Mouse (Mus musculus): Measurements from ENCODE around the gene Otud7b. TPM values are rescaled to one million over a fixed set of nuclear protein-coding genes. Genes with fewer than 3 reads are reported as not detected.

The Otud7b gene
- polyA plus RNA-seq, 1 experiment from 2014 or later = 20.7 TPM

DNA sequence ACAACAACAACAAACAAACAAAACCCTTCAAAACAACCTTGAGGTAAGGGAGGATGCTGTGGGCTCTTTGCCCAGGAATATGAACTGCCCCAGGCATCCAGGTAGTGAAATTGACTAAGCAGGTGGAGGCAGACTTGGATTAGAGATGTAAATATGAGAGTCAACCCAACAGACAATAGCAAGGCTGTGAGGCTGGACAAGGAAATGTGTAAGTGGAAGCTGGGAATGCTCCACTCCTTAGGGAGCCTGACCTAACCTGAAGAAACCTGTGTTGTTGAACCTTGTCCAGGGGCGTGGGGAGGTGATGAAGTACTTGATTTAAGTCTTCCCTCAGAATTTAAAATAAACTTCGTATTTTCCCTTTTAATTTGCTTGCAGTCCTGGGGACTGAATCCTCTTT lies 74.6 kb downstream of the Otud7b start:
- Histone ChIP-seq H3K4me2 (ENCODE audit: low read length) (no peak overlapping the region), H3K9ac (ENCODE audit: low read depth, low read length) (no peak overlapping the region), H3K9me3 (replicated peaks; ENCODE audit: low read length) (no peaks in the 10 kb centered on the region), H3K27me3 (ENCODE audit: insufficient read depth, low read length) (no peaks in the 10 kb centered on the region), H3K36me3 (ENCODE audit: insufficient read depth, low read length) (peaks cover 34% of the 10 kb centered on the region), H3K4me3 (replicated peaks; ENCODE audit: low read depth, low read length) (no peak overlapping the region), H3K4me1 (replicated peaks; ENCODE audit: insufficient read depth, low read length) (peaks cover 20% of the 10 kb centered on the region; the same call in 1 of the 2 replicates), H3K27ac (no peak overlapping the region)
- TF ChIP-seq CTCF (IDR thresholded peaks at IDR 0.05; ENCODE audit: low read depth) = no peak
- WGBS = 86% methylated on average over 2 of the region's 2 CpGs
- no peak for DNase-seq (ENCODE audit: low spot score)
- ATAC-seq (replicated peaks; ENCODE audit: low FRiP score, low read depth) = no peak

DNA sequence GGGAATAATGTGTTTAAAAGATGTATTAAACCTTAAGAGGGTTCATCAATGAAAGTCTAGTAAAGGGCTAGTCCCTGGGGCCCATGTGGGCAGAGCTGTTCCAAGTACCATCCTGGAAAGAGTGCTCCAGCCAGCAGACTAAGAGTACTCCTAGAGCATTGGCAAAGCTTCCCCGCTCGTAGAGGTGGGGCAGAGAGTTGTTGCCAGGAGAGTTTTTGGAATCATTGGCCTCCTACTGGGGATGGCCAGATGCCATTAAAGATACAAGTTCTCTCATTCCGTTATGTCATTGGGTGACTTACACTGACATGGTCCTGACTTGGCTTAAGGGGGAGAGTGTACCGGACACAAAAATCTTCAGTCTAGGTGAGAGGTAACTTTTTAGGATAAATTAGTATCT lies 75.2 kb downstream of the Otud7b start:
- no peak for DNase-seq (ENCODE audit: low spot score)
- Histone ChIP-seq H3K4me3 (replicated peaks; ENCODE audit: low read depth, low read length) (no peak overlapping the region), H3K9me3 (replicated peaks; ENCODE audit: low read length) (no peaks in the 10 kb centered on the region), H3K9ac (ENCODE audit: low read depth, low read length) (no peak overlapping the region), H3K4me2 (ENCODE audit: low read length) (no peak overlapping the region), H3K4me1 (replicated peaks; ENCODE audit: insufficient read depth, low read length) (peaks cover 15% of the 10 kb centered on the region; the same call in 1 of the 2 replicates), H3K27ac (no peak overlapping the region), H3K36me3 (ENCODE audit: insufficient read depth, low read length) (peaks cover 31% of the 10 kb centered on the region), H3K27me3 (ENCODE audit: insufficient read depth, low read length) (no peaks in the 10 kb centered on the region)
- WGBS = 59% methylated on average over 4 of the region's 4 CpGs
- ATAC-seq (replicated peaks; ENCODE audit: low FRiP score, low read depth) = no peak
- no peak for TF ChIP-seq CTCF (IDR thresholded peaks at IDR 0.05; ENCODE audit: low read depth)

DNA sequence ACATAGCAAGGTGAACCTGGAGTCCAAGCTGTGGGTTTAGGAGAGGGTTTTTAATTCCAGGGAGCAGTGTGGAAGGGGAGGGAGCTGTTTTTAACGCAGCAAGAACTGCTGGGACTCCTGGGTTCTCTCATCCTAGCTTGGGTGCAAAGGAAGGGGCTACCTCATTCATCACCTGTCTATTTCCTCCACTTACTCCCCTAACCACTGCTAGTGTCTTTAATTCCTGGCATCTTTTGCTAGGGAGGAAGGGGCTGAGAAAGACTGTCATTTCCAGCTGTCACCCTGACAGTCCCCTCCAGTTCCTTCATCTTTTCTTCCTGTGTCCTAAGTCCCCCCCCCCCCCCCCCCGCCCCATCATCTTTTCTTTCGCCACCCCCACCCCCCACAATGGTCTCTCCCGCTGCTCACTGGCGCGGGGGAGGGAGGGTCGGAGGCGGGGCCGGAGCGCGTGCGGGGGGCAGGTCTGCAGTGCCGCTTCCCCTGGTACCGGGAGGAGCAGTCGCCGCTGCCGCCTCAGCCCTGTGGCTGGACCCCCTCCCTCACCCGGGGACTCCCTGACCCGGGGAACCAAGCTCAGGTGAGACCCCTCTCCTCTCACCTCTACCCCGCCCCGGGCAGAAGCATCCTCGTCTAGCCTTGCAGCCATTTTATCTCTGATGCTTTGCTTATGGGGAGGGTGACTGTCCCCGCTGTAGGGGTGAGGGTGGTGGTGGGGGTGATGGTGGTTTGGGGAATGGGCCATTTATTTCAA lies 76.6 kb downstream of the Otud7b start, which contains the start of gene Sv2a:
Sv2a (plus strand) TSS at position 425 of the 751 bp plus-strand sequence.
- H3K9ac ChIP-seq (ENCODE audit: low read depth, low read length) = peak within 1 kb of the TSS; percentile 65
- H3K27ac ChIP-seq = peak within 1 kb of the TSS; percentile 15; the same call in 1 of the 2 replicates
- peaks cover 20% of the 10 kb centered on the region for H3K36me3 ChIP-seq (ENCODE audit: insufficient read depth, low read length)
- WGBS = 2% methylated on average over 18 of the region's 23 CpGs
- ATAC-seq (replicated peaks; ENCODE audit: low FRiP score, low read depth) = peak; percentile 57
- peaks cover 15% of the 10 kb centered on the region; the same call in 1 of the 2 replicates for H3K4me1 ChIP-seq (replicated peaks; ENCODE audit: insufficient read depth, low read length)
- no peak for TF ChIP-seq CTCF (IDR thresholded peaks at IDR 0.05; ENCODE audit: low read depth)
- H3K27me3 ChIP-seq (ENCODE audit: insufficient read depth, low read length) = no peaks in the 10 kb centered on the region
- H3K9me3 ChIP-seq (replicated peaks; ENCODE audit: low read length) = no peaks in the 10 kb centered on the region
- H3K4me3 ChIP-seq (replicated peaks; ENCODE audit: low read depth, low read length) = peak within 1 kb of the TSS; percentile 56
- DNase-seq (ENCODE audit: low spot score) = peak; percentile 59
- H3K4me2 ChIP-seq (ENCODE audit: low read length) = peak within 1 kb of the TSS; percentile 82

DNA sequence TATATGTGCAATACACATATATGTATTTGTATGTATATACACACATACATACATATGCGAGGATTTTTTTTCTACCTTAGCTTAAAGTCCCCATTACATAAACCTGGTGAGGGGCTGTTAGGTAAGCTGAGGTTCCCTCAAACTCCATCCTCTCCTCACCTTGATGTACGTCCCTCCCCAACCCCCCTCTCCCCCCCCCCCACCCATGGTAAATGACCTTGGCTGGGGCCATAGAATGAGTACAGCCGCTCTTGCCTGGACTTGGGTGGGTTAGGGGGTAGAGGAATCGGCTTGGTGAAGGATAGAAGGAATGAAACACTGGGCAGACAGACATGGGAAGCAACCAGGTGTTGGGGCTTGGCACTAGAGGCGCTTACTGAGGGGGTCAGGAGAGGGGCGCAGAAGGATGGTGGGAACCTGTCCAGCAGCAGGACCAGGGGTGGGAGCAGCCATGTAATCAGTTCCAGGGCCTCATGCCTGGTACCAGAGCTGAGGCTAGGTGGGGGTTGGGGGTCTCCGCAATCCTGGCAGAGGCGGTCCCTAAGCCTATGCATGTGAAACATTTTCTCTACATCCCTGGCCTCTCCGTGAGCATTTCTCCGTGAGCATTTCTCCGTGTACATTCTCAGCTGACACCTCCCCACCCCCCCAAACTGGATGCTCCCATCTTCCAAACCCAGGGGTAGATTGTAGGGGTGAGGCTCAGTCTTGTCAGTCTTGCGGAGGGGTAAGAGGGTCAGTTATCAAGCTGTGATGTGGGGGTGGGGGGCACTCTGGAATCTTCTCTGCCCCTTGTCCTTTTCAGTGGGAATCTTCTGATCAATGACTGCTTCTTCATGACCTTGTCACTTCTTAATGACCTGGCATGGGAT lies 77.4 kb downstream of the Otud7b start:
- peak overlapping the region; percentile 42 for H3K9ac ChIP-seq (ENCODE audit: low read depth, low read length)
- H3K4me1 ChIP-seq (replicated peaks; ENCODE audit: insufficient read depth, low read length) = peaks cover 15% of the 10 kb centered on the region; the same call in 1 of the 2 replicates
- H3K4me2 ChIP-seq (ENCODE audit: low read length) = peak overlapping the region; percentile 82
- peak overlapping the region; percentile 15; the same call in 1 of the 2 replicates for H3K27ac ChIP-seq
- H3K4me3 ChIP-seq (replicated peaks; ENCODE audit: low read depth, low read length) = peak overlapping the region; percentile 56
- no peaks in the 10 kb centered on the region for H3K9me3 ChIP-seq (replicated peaks; ENCODE audit: low read length)
- H3K27me3 ChIP-seq (ENCODE audit: insufficient read depth, low read length) = no peaks in the 10 kb centered on the region
- DNase-seq (ENCODE audit: low spot score) = no peak
- TF ChIP-seq CTCF (IDR thresholded peaks at IDR 0.05; ENCODE audit: low read depth) = no peak
- WGBS = 37% methylated on average over 12 of the region's 12 CpGs
- ATAC-seq (replicated peaks; ENCODE audit: low FRiP score, low read depth) = peak; percentile 30; the same call in 1 of the 2 replicates
- H3K36me3 ChIP-seq (ENCODE audit: insufficient read depth, low read length) = peaks cover 12% of the 10 kb centered on the region

DNA sequence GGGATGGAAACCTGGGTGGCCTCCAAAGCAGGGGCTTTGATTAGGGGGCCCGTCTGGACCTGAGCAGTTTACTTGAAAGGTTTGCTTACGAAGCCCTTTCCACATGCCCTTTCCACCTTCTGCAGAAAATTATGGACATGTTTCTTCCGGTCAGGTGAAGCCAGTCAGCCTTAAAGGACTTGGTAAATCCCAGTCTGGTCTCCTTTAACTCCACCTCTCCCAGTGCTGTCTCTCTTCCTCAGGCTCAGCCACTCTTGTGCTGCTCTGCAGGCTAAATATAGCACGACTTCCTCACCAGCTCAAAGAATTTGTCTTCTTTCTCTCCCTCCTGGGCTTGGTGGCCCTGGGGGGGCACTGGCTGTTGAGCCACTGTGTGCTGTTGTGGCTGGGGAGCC lies 78.1 kb downstream of the Otud7b start:
- no peak for TF ChIP-seq CTCF (IDR thresholded peaks at IDR 0.05; ENCODE audit: low read depth)
- peak overlapping the region; percentile 82 for H3K4me2 ChIP-seq (ENCODE audit: low read length)
- peaks cover 15% of the 10 kb centered on the region; the same call in 1 of the 2 replicates for H3K4me1 ChIP-seq (replicated peaks; ENCODE audit: insufficient read depth, low read length)
- no peaks in the 10 kb centered on the region for H3K9me3 ChIP-seq (replicated peaks; ENCODE audit: low read length)
- H3K27me3 ChIP-seq (ENCODE audit: insufficient read depth, low read length) = no peaks in the 10 kb centered on the region
- 12% methylated on average over 4 of the region's 4 CpGs for WGBS
- no peak overlapping the region for H3K9ac ChIP-seq (ENCODE audit: low read depth, low read length)
- peak overlapping the region; percentile 15; the same call in 1 of the 2 replicates for H3K27ac ChIP-seq
- peaks cover 9% of the 10 kb centered on the region for H3K36me3 ChIP-seq (ENCODE audit: insufficient read depth, low read length)
- ATAC-seq (replicated peaks; ENCODE audit: low FRiP score, low read depth) (no peak), DNase-seq (ENCODE audit: low spot score) (peak; percentile 41)
- no peak overlapping the region for H3K4me3 ChIP-seq (replicated peaks; ENCODE audit: low read depth, low read length)

DNA sequence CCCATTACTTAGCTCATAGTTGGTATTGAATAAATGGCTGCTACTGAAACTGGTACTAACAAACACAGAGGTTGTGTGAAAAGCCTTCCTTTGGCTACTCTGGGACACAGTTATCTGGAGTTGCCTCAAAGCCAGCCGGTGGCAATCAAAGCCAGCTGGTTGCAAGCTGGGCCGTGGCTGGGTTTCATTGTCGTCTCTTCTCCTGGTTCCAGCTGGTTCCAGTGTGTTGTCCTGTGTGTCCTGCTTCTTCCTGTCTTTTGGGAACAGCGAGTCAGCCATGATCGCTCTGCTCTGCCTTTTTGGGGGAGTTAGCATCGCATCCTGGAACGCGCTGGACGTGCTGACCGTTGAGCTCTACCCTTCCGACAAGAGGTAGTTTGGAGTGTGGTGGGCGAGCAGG lies 88.7 kb downstream of the Otud7b start:
- ATAC-seq (replicated peaks; ENCODE audit: low FRiP score, low read depth) (no peak), DNase-seq (ENCODE audit: low spot score) (no peak)
- no peaks in the 10 kb centered on the region for H3K27me3 ChIP-seq (ENCODE audit: insufficient read depth, low read length)
- peaks cover 12% of the 10 kb centered on the region for H3K4me1 ChIP-seq (replicated peaks; ENCODE audit: insufficient read depth, low read length)
- no peak overlapping the region for H3K4me2 ChIP-seq (ENCODE audit: low read length)
- TF ChIP-seq CTCF (IDR thresholded peaks at IDR 0.05; ENCODE audit: low read depth) = no peak
- H3K4me3 ChIP-seq (replicated peaks; ENCODE audit: low read depth, low read length) = no peak overlapping the region
- H3K36me3 ChIP-seq (ENCODE audit: insufficient read depth, low read length) = no peaks in the 10 kb centered on the region
- H3K27ac ChIP-seq = no peak overlapping the region
- H3K9me3 ChIP-seq (replicated peaks; ENCODE audit: low read length) = no peaks in the 10 kb centered on the region
- H3K9ac ChIP-seq (ENCODE audit: low read depth, low read length) = no peak overlapping the region
- 67% methylated on average over 12 of the region's 12 CpGs for WGBS

Data from kidney, postnatal 0 days (tissue).